Mouse (Mus musculus) heart, embryonic 14.5 days (tissue): Measurements from ENCODE around the gene Rnf145. TPM values are rescaled to one million over a fixed set of nuclear protein-coding genes. Genes with fewer than 3 reads are reported as not detected.

Experiments
- ATAC-seq: fragments of 200-750 bp; cut with Nextera tagmentation; 2 replicates; pipeline ENCODE4 v1.8.0; 2017; ENCODE audit warnings: low read depth, moderate TSS enrichment; ENCODE audit not compliant: insufficient number of reproducible peaks, insufficient read depth, low FRiP score
- H3K27ac ChIP-seq, 2 experiments: fragments of 200-500 bp in 1 of 2; fragments of 300-500 bp in 1 of 2; sonication (generic) in 1 of 2; replicated peaks in 1 of 2; 2 replicates each; pipeline ENCODE4 v1.5.1; 2012 to 2014; ENCODE audit warnings: low read depth in 2 of 2, low read length in 2 of 2, control low read depth in 1 of 2, mild to moderate bottlenecking in 1 of 2, mixed read lengths in 1 of 2; ENCODE audit not compliant: control insufficient read depth in 1 of 2, insufficient read depth in 1 of 2
- H3K27me3 ChIP-seq: fragments of 300-500 bp; sonication (generic); 2 replicates; pipeline ENCODE4 v1.6.1; 2014; ENCODE audit warnings: mild to moderate bottlenecking, low read length, control low read depth; ENCODE audit not compliant: control insufficient read depth, insufficient read depth
- H3K36me3 ChIP-seq: fragments of 300-500 bp; sonication (generic); 2 replicates; pipeline ENCODE4 v1.6.1; 2014; ENCODE audit warnings: mild to moderate bottlenecking, control low read depth, low read length, mixed read lengths; ENCODE audit not compliant: control insufficient read depth, insufficient read depth
- H3K4me1 ChIP-seq, 2 experiments: fragments of 200-500 bp in 1 of 2; fragments of 300-500 bp in 1 of 2; sonication (generic) in 1 of 2; 2 replicates each; pipeline ENCODE4 v1.6.1; 2012 to 2014; ENCODE audit warnings: low read length in 2 of 2, control low read depth in 1 of 2, mixed read lengths in 1 of 2; ENCODE audit not compliant: control insufficient read depth in 2 of 2, insufficient read depth in 2 of 2
- H3K4me2 ChIP-seq: fragments of 300-500 bp; sonication (generic); 2 replicates; pipeline ENCODE4 v1.6.1; 2014; ENCODE audit warnings: mild to moderate bottlenecking, low read length
- H3K4me3 ChIP-seq, 2 experiments: fragments of 200-500 bp in 1 of 2; fragments of 300-500 bp in 1 of 2; sonication (generic) in 1 of 2; 2 replicates each; pipeline ENCODE4 v1.5.1; 2012 to 2014; ENCODE audit warnings: low read length in 2 of 2, mild to moderate bottlenecking in 2 of 2, control low read depth in 1 of 2, low read depth in 1 of 2, moderate library complexity in 1 of 2; ENCODE audit not compliant: control insufficient read depth in 1 of 2, insufficient read depth in 1 of 2
- H3K9ac ChIP-seq: fragments of 300-500 bp; sonication (generic); 2 replicates; pipeline ENCODE4 v1.6.1; 2014; ENCODE audit warnings: mild to moderate bottlenecking, low read length
- H3K9me3 ChIP-seq: fragments of 300-500 bp; sonication (generic); 2 replicates; pipeline ENCODE4 v1.6.1; 2016; ENCODE audit warnings: low read length, control low read depth; ENCODE audit not compliant: control insufficient read depth
- WGBS: fragments of 180-500 bp; shearing (Covaris S2); extraction: QIAGEN DNeasy Blood & Tissue Kit; methylation state at CpG from one replicate; pipeline ENCODE4 v1.1.7; 2014; 5-methylcytosine and 5-hydroxymethylcytosine counted together
- polyA plus RNA-seq: library from polyadenylated mRNA; unstranded; fragments of >200 nt; fragmentation: Nextera tagmentation; extraction: Ambion mirVana; gene quantifications from 2 replicates; pipeline ENCODE4 v1.2.1, GENCODE M21; 2014

The Rnf145 gene
- polyA plus RNA-seq, result 61.0 and 66.7 TPM in 2 replicates

DNA sequence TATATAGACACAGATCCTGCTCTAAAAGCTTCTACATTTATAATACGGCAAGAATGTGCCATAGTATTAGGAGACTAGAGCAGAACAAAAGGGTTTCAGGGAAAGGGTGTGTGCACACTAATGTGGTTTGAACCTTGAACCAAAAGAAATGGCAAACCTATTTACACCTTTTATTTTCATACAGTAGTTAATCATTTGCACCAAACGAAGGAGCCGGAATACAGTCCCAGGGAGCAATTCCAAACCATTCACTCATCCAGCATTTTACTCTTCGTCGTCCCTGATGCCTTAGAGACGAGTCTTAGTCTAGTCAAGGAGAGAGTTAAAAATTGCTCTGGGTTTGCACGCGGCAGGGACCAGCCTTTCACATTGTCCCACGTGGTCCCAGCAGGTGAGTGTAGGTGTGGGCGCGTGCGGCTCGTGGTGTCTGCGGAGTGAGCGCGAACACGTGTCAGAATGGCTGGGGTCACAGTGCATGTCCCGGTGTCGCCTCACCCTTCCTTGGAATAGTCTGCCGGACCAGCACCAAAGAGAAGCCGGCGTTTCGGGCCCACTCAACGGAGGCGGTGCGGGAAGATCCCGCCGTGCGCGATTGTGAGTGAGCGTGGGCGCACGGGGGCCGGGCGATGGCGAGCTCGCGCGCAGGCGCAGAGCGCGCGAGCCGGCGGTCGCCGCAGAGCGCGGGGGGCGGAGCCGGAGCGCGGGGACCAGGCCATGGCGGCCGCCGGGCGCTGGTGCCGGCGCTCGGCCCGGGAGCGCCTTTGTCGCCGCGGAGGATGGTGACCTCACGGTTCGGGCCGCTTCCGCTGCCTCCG lies at the start of gene Rnf145:
Gene Rnf145 (plus strand): TSS at position 684 of the 815 bp plus-strand sequence.
- ATAC-seq, result peak; percentile 82
- 1% methylated on average over 55 of the region's 70 CpGs for WGBS
- H3K9ac ChIP-seq, result peak within 1 kb of the TSS; percentile 93
- peaks cover 0 to 12% of the 10 kb centered on the region in 2 experiments; a peak in 1 of 4 replicates for H3K4me1 ChIP-seq
- H3K27ac ChIP-seq, result peak within 1 kb of the TSS; percentile 90 to 95
- peak within 1 kb of the TSS; percentile 83 for H3K4me2 ChIP-seq
- no peaks in the 10 kb centered on the region for H3K27me3 ChIP-seq
- H3K9me3 ChIP-seq, result no peaks in the 10 kb centered on the region
- no peaks in the 10 kb centered on the region for H3K36me3 ChIP-seq
- peak within 1 kb of the TSS; percentile 96 to 100 for H3K4me3 ChIP-seq

DNA sequence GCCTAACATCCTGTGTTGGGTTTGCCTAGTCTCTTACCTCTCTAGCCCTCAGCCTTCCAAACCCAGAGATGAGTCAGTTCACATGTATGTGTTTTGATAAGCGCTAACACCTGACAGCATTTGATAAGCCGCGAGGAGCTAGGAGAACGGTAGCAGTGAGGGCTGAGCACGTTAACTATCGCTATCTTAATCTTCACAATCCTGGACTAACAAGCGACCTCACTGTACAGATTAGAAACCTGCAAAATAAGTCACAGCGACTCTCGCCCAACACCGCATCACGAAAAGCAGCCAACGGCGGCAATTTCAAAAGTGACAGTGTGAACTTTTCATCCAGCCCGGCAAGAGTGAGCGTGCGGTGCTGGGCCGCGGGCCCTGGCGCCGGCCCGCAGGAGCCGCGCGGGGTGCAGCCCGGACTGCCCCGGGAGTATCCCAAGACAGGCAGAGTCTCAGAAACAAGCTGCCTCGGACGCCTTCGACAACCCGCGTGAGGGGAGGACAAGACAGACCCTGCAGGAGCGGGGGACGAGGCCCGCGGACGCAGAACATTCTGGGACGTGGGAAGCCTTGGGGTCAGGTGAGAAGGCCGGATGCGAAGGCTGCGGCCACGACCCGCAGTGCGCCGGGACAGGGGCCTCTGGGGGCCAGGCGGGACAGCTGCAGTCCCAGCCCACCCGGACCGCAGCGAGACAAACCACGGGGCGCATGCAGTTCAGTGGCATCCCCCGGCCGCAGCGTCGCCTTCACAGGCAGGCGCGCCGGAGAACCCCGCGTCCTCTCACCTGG lies 48.9 kb upstream of the Rnf145 start:
- peaks cover 15% of the 10 kb centered on the region for H3K36me3 ChIP-seq
- H3K27me3 ChIP-seq, result no peaks in the 10 kb centered on the region
- WGBS, result under 1% methylated on average over 59 of the region's 59 CpGs
- no peaks in the 10 kb centered on the region for H3K9me3 ChIP-seq
- peak; percentile 76 for ATAC-seq
- H3K4me3 ChIP-seq, result peak overlapping the region; percentile 85 to 92
- peak overlapping the region; percentile 92 for H3K4me2 ChIP-seq
- peak overlapping the region; percentile 94 to 97 for H3K27ac ChIP-seq
- peak overlapping the region; percentile 93 for H3K9ac ChIP-seq
- H3K4me1 ChIP-seq, result peaks cover 3 to 12% of the 10 kb centered on the region in 2 experiments; a peak in 3 of 4 replicates

GRCm38 (mm10) chr11:44470432-44471336 lies 48.1 kb upstream of the Rnf145 start, which contains the start of gene Ublcp1:
TSS of gene Ublcp1 (minus strand) at chr11:44470498.
- ATAC-seq, result peak; percentile 86
- peak within 1 kb of the TSS; percentile 92 for H3K4me2 ChIP-seq
- peak within 1 kb of the TSS; percentile 93 for H3K9ac ChIP-seq
- peak within 1 kb of the TSS; percentile 85 to 92 for H3K4me3 ChIP-seq
- H3K27me3 ChIP-seq, result no peaks in the 10 kb centered on the region
- under 1% methylated on average over 54 of the region's 54 CpGs for WGBS
- no peaks in the 10 kb centered on the region for H3K9me3 ChIP-seq
- peaks cover 3 to 12% of the 10 kb centered on the region in 2 experiments; a peak in 3 of 4 replicates for H3K4me1 ChIP-seq
- H3K36me3 ChIP-seq, result peaks cover 7% of the 10 kb centered on the region
- H3K27ac ChIP-seq, result peak within 1 kb of the TSS; percentile 94 to 97

DNA sequence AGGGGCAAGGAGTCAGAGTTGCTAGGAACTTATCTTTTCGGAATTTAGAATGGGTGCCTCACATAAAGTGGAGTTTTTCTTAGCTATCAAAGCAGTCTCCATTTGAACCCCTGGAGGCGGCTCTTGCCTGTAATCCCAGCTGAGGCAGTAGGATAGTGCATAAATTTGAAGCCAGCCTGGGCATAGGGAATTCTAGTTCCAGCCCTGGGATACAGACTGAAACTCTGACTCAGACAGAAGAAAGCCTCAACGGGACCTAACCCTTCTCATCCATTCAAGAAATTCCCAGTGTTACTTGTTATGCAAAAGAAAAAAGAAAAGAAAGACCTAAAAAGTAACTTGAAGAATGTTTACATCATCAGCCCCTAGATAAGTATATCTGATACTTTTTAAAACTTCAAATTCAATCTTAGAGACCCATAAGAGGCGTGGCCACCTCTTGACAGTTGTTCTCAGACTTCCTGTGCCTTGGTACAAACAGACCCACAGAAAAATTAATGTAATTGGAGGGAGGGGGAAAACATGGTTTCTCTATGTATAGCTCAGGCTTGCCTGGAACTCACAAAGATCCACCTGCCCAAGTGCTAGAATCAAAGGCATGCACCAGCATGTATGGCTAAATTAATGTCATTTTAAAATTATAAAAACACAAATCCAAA lies 47.3 kb upstream of the Rnf145 start:
- Histone ChIP-seq H3K4me2 (peak overlapping the region; percentile 92), H3K36me3 (no peaks in the 10 kb centered on the region), H3K4me1 (peaks cover 3 to 12% of the 10 kb centered on the region in 2 experiments; a peak in 3 of 4 replicates), H3K9me3 (no peaks in the 10 kb centered on the region), H3K9ac (peak overlapping the region; percentile 93), H3K27me3 (no peaks in the 10 kb centered on the region), H3K27ac (peak overlapping the region; percentile 94 to 97), H3K4me3 (peak overlapping the region; percentile 85 to 92)
- WGBS, result 16% methylated on average over 4 of the region's 4 CpGs
- no peak for ATAC-seq

DNA sequence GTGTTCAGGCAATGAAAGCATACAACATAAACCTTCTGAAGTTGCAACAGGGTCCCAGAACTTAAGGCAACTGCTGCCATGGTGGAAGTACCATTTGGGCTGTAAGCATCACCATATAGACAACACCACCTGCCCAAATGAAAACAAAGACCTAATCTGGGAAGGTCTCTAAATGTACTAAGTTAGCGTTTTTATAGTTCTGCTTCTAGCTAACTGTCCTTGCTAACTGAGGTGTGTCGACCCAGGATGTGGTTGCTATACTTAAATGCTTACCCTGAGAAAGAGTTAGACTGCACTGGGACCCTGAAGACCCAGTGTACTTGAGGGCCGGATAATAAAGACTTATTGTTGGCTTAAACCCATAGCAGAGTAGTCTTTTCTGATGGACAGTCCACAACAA lies 43.3 kb upstream of the Rnf145 start:
- no peak overlapping the region for H3K4me3 ChIP-seq
- H3K9me3 ChIP-seq, result no peaks in the 10 kb centered on the region
- no peak overlapping the region for H3K27ac ChIP-seq
- no peak overlapping the region for H3K4me2 ChIP-seq
- H3K36me3 ChIP-seq, result no peaks in the 10 kb centered on the region
- H3K27me3 ChIP-seq, result no peaks in the 10 kb centered on the region
- 61% methylated on average over 3 of the region's 3 CpGs for WGBS
- ATAC-seq, result no peak
- H3K9ac ChIP-seq, result no peak overlapping the region
- peaks cover 0 to 7% of the 10 kb centered on the region in 2 experiments; a peak in 2 of 4 replicates for H3K4me1 ChIP-seq

DNA sequence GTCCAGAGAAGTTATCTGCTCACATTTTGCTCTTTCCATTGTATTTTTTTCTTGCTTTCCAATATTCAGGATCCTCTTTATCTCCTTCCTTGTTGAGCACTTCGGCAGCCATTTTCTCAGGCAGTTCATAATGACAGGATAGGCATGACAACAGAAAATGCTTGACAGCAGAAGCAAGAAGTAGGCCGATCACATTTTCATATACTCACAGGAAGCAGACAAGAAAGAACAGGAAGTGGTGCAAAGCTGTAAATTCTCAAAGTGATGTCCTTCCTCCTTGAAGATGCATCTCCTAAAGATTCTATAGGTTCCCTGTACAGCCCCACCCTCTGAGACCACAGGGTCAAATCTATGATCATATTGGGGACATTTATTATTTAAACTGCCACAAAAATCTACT lies 42.3 kb upstream of the Rnf145 start:
- no peak overlapping the region for H3K9ac ChIP-seq
- no peak overlapping the region for H3K4me2 ChIP-seq
- no peaks in the 10 kb centered on the region for H3K36me3 ChIP-seq
- ATAC-seq, result no peak
- H3K27ac ChIP-seq, result no peak overlapping the region
- no peaks in the 10 kb centered on the region for H3K27me3 ChIP-seq
- 58% methylated on average over 2 of the region's 2 CpGs for whole genome bisulfite sequencing
- no peak overlapping the region for H3K4me3 ChIP-seq
- H3K9me3 ChIP-seq, result no peaks in the 10 kb centered on the region
- H3K4me1 ChIP-seq, result peaks cover 0 to 4% of the 10 kb centered on the region in 2 experiments; a peak in 2 of 4 replicates
